Mouse (Mus musculus): ENCODE results near the gene Plcb4.

The Plcb4 gene

GRCm38 (mm10) chr2:136012759-136013158, 353.9 kb downstream of the Plcb4 start:
- DNase-seq (ENCODE audit: low spot score) = no peak

DNA sequence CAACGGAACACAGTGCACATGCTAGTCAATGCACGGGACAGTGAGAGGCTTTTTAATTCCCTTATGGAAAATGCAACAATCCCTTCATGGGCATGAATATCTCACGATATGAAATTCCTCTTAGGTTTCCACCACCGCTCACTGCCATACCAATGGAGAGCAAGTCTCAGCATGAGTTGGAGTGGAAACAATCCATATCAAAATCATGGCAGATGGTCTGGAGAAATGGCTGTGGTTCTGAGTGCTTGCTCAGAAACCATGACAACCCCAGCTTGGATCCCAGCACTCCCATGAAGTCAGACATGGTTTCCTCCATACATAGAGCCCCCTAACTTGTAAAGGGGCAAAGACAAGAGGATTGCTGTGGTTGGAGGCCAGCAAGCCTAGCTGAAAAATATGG, 389.7 kb downstream of the Plcb4 start:
- no peak for DNase-seq (ENCODE audit: low spot score)

DNA sequence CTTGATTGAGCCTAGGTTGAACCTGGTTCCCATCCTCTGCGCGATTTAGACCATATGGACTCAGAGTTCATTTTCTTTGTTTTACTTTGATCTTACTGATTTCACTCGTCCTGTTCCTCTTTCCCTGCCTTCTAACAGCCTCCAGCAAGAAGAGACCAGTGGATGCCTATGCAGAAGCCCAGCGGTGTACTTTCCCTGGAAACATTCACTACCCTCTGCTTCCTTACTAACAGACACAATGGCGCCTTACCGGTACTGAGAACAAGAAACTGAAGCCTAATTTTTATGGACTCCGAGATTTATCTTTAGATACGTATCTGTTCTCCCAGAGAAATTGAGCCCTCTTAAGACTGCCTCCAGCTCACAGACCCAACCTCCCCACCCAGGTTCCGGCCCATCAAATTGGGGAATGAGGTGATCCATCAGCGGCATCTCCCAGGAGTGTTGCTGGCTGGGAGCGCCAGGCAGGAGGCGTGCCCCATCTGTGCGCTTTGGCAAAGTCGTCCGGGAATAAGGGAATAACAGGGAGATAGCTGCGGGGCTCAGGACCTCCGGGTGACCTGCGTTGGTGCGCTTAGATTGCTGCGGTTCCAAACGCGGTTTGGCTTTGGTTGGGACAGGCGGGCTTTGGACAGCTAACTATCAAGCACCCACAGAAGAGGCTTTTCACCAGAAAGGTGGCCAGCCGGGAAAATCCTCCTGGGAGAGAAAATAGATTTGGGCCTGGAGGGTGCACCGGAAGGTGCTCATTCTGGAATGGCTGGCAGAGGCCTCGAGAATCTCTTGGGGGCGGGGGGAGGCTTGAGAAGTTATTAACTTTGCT, 392.2 kb downstream of the Plcb4 start:
- DNase-seq (ENCODE audit: low spot score) = no peak

- no peak for DNase-seq (ENCODE audit: low spot score)
These were observed 393.0 kb downstream of the Plcb4 start, which contains the start of gene Lamp5 for GRCm38 (mm10) chr2:136051688-136052289. TSS of gene Lamp5 (plus strand) at chr2:136052239.

DNA sequence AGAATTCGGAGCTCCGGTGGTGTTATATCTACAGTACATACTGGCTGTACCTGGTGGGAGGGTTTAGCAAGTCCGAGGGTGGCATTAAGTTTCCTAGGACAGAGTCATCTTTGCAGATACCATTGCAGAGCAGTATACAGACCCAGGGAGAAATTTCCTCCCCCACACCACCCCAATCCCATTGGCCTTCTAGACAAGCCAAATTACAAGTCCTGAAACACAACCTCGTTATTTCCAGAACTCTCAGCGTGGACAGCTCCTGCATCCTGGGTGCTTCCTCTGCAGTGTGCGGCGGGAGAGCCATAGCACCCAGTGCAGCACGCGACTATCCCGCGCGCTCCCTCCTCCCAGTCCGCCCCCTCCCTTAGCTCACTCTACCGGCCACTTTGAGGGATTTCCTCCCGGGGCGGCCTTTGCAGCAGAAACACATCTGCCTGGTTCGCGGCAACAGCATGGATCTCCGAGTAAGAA, 399.1 kb downstream of the Plcb4 start:
- no peak for DNase-seq (ENCODE audit: low spot score)

DNA sequence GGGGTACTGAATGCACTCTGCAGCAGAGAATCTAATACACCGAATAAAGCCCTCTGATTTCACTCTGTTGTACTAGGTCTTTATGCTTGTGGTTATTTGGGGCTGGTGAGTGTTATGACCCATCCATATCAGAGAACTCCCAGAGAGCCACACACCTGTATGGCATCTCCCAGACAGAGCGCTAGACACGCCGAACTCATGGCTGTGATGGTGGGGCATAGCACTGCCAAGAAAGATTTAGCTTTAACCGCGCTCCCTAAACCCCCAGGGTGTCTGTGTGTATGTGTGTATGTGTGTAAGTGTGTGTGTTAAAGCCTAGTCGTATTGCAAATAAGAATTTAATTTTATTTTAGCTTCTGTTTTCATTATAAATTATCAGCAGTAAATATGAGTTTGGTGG, 399.6 kb downstream of the Plcb4 start:
- no peak for DNase-seq (ENCODE audit: low spot score)

DNA sequence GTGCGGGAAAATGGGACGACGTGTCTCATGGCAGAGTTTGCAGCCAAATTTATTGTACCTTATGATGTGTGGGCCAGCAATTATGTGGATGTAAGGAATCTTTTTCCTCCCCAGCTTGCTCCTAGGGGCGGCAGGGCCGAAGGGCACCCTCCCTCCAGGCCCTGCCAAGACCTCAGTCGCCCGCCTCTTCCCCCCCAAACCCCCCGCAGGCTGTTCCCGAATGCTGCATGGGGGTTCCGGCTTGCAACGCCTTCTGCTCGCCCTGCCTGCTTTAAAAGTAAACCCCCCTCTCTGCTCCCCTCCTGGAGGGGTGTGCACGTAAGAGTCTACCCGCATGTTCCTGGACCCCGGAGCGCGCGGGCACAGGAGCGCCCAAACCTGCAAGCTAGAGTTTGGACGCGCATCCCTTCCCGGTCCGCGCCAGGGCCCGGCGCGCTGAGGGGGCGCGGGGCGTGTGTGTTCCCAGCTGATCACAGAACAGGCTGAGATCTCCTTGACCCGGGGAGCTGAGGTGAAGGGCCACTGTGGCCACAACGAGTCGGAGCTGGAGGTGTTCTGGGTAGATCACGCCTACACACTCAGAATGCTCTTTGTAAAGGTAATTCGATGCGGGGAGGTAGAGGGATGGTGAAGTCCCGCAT, 400.3 kb downstream of the Plcb4 start:
- DNase-seq (ENCODE audit: low spot score) = no peak
